Mouse (Mus musculus) embryonic facial prominence, embryonic 10.5 days (tissue): ENCODE results near the gene Mmp25. TPM values are rescaled to one million over a fixed set of nuclear protein-coding genes. Genes with fewer than 3 reads are reported as not detected.
A peak's percentile ranks its signal among the peaks of the same experiment; 100 is the strongest.

Experiments
- DNase-seq: peaks from one replicate; pipeline ENCODE4 v3.0.0-alpha.2; 2017; ENCODE audit warnings: low spot score
- H3K27ac ChIP-seq: fragments of 300-500 bp; sonication (generic); replicated peaks from 2 replicates; pipeline ENCODE4 v1.5.1; 2016; ENCODE audit warnings: mild to moderate bottlenecking
- H3K27me3 ChIP-seq: fragments of 300-500 bp; sonication (generic); replicated peaks from 2 replicates; pipeline ENCODE4 v1.6.1; 2016; ENCODE audit warnings: low read depth, mild to moderate bottlenecking; ENCODE audit not compliant: poor library complexity, severe bottlenecking
- H3K36me3 ChIP-seq: fragments of 300-500 bp; sonication (generic); replicated peaks from 2 replicates; pipeline ENCODE4 v1.6.1; 2016; ENCODE audit warnings: mild to moderate bottlenecking, moderate library complexity
- H3K4me1 ChIP-seq: fragments of 300-500 bp; sonication (generic); 2 replicates; pipeline ENCODE4 v1.6.1; 2016
- H3K4me3 ChIP-seq: fragments of 300-500 bp; sonication (generic); 2 replicates; pipeline ENCODE4 v1.5.1; 2016; ENCODE audit warnings: mild to moderate bottlenecking, moderate library complexity
- H3K9me3 ChIP-seq: fragments of 300-500 bp; sonication (generic); 2 replicates; pipeline ENCODE4 v1.6.1; 2016; ENCODE audit warnings: mild to moderate bottlenecking
- WGBS: fragments of 180-500 bp; shearing (Covaris S2); methylation state at CpG from one replicate; pipeline ENCODE4 v1.1.7; 2016; 5-methylcytosine and 5-hydroxymethylcytosine counted together
- polyA plus RNA-seq: library from polyadenylated mRNA; unstranded; fragments of >200 nt; fragmentation: Nextera tagmentation; extraction: Ambion mirVana; gene quantifications from 2 replicates; pipeline ENCODE4 v1.2.1, GENCODE M21; 2016

Gene Mmp25
- polyA plus RNA-seq, 1 experiment from 2014 or later, result 0.69 TPM

- Histone ChIP-seq H3K9me3 (no peaks in the 10 kb centered on the region), H3K27ac (no peak overlapping the region), H3K4me3 (peak overlapping the region; percentile 71), H3K4me1 (peaks cover 62% of the 10 kb centered on the region), H3K27me3 (peaks cover 64% of the 10 kb centered on the region), H3K36me3 (peaks cover 1% of the 10 kb centered on the region)
- DNase-seq, result peak; percentile 48
- WGBS, result 9% methylated on average over 15 of the region's 15 CpGs
These were observed 30.6 kb upstream of the Mmp25 start for GRCm38 (mm10) chr17:23675564-23676281.

- H3K27ac ChIP-seq, result no peak overlapping the region
- H3K9me3 ChIP-seq, result no peaks in the 10 kb centered on the region
- H3K27me3 ChIP-seq, result peaks cover 58% of the 10 kb centered on the region
- peaks cover 7% of the 10 kb centered on the region for H3K36me3 ChIP-seq
- 33% methylated on average over 5 of the region's 5 CpGs for WGBS
- DNase-seq, result no peak
- 0 out of 2 replicates have a peak overlapping the region, but pooled peaks have one; percentile 71 for H3K4me3 ChIP-seq
- H3K4me1 ChIP-seq, result peaks cover 62% of the 10 kb centered on the region
These were observed 30.1 kb upstream of the Mmp25 start for GRCm38 (mm10) chr17:23675127-23675526.

DNA sequence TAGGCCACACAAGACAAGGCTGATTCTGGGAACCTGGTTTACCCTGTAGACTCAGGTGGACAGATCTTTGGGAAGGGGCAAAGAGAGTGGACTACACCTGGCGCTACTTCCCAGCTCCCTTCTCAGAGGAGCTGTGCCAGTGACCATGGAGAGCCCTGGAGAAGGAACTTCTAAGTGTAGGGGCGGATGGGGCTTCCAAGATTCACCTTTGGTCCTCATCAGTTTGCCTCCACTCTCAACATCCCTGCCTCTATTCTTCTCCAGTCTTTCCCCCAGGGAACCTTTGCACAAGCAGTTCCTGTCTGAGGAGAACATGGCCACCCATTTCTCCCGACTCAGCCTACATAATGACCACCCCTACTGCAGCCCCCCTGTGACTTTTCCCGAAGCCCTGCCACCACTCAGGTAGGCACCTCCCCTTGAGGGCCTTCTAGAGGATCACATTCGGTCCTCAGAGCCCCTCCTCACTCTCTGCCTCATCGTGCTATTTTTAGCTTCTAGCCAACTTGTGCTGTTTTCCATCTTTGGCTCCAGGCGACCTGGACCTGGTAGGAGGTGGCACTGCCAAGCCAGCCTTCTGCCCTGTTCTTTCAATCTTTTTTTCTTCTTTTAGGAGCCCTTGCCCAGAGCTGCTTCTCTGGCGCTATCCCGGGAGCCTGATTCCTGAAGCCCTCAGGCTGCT, 29.3 kb upstream of the Mmp25 start:
- Histone ChIP-seq H3K27me3 (peaks cover 51% of the 10 kb centered on the region), H3K4me1 (peaks cover 60% of the 10 kb centered on the region), H3K36me3 (peaks cover 14% of the 10 kb centered on the region), H3K4me3 (peak overlapping the region; percentile 71), H3K9me3 (no peaks in the 10 kb centered on the region), H3K27ac (peak overlapping the region; percentile 92)
- no peak for DNase-seq
- 38% methylated on average over 9 of the region's 9 CpGs for WGBS

DNA sequence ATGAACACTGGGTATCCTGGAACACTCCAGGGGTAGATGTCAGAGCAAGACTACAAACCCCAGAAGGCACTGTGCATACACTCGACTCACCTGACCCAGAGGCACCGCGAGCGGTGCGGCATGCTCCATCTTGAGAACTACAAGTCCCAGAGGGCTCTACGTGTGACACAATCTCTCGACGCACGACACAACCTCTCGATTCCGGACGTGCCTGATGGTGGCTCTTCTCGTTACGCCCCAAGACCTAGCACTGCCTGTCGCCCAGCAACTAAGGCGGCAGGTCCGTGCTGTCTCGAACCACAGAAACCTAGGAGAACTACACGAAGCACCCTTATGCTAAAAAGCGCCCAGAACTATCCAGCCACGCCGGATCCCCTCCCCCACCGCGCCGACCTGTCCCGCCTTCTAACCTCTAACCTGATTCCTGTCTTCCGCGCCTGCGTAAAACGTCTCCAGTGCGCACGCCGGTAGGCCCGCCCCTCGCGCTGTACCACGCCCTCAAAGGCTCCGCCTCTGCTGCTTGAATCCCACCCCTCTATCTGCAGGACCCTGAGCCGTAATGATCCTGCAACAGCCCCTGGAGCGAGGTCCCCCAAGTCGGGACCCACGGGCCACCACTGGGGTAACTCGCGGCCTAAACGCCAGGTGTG, 28.5 kb upstream of the Mmp25 start, which contains the start of the genes Hcfc1r1 and Thoc6:
Hcfc1r1 (plus strand) TSS at position 173 of the 650 bp plus-strand sequence.
Thoc6 (minus strand) TSS at position 459 of the 650 bp plus-strand sequence.
- DNase-seq, result peak; percentile 94
- peaks cover 56% of the 10 kb centered on the region for H3K4me1 ChIP-seq
- peak within 1 kb of the TSS; percentile 92 for H3K27ac ChIP-seq
- peak within 1 kb of the TSS; percentile 71 for H3K4me3 ChIP-seq
- WGBS, result under 1% methylated on average over 45 of the region's 45 CpGs
- H3K36me3 ChIP-seq, result peaks cover 23% of the 10 kb centered on the region
- H3K27me3 ChIP-seq, result peaks cover 42% of the 10 kb centered on the region
- no peaks in the 10 kb centered on the region for H3K9me3 ChIP-seq

GRCm38 (mm10) chr17:23672761-23673160, 27.7 kb upstream of the Mmp25 start:
- peaks cover 34% of the 10 kb centered on the region for H3K27me3 ChIP-seq
- WGBS, result 72% methylated on average over 3 of the region's 3 CpGs
- H3K4me3 ChIP-seq, result peak overlapping the region; percentile 71
- peaks cover 55% of the 10 kb centered on the region for H3K4me1 ChIP-seq
- no peaks in the 10 kb centered on the region for H3K9me3 ChIP-seq
- DNase-seq, result no peak
- H3K27ac ChIP-seq, result no peak overlapping the region
- peaks cover 31% of the 10 kb centered on the region for H3K36me3 ChIP-seq

- Histone ChIP-seq H3K27ac (no peak overlapping the region), H3K9me3 (no peaks in the 10 kb centered on the region), H3K27me3 (peaks cover 24% of the 10 kb centered on the region), H3K4me3 (no peak overlapping the region), H3K36me3 (peaks cover 43% of the 10 kb centered on the region), H3K4me1 (peaks cover 43% of the 10 kb centered on the region)
- WGBS, result 90% methylated on average over 3 of the region's 3 CpGs
- no peak for DNase-seq
These were observed 26.4 kb upstream of the Mmp25 start for GRCm38 (mm10) chr17:23671519-23671918.

GRCm38 (mm10) chr17:23670516-23671074, 25.5 kb upstream of the Mmp25 start:
- H3K27ac ChIP-seq, result no peak overlapping the region

GRCm38 (mm10) chr17:23665511-23665910, 20.4 kb upstream of the Mmp25 start:
- no peak for DNase-seq
- WGBS, result 77% methylated on average over 14 of the region's 14 CpGs
- no peak overlapping the region for H3K4me3 ChIP-seq
- H3K36me3 ChIP-seq, result peaks cover 50% of the 10 kb centered on the region
- peaks cover 27% of the 10 kb centered on the region for H3K4me1 ChIP-seq
- no peak overlapping the region; the same call in 1 of the 2 replicates for H3K27ac ChIP-seq
- H3K27me3 ChIP-seq, result peaks cover 34% of the 10 kb centered on the region
- no peaks in the 10 kb centered on the region for H3K9me3 ChIP-seq

More at GRCm38 (mm10) chr17:23670516-23671074, 25.5 kb upstream of the Mmp25 start:
- Histone ChIP-seq H3K36me3 (peaks cover 50% of the 10 kb centered on the region), H3K9me3 (no peaks in the 10 kb centered on the region), H3K4me3 (no peak overlapping the region), H3K4me1 (peaks cover 40% of the 10 kb centered on the region), H3K27me3 (peaks cover 15% of the 10 kb centered on the region)
- DNase-seq, result no peak
- WGBS, result 85% methylated on average over 7 of the region's 7 CpGs

DNA sequence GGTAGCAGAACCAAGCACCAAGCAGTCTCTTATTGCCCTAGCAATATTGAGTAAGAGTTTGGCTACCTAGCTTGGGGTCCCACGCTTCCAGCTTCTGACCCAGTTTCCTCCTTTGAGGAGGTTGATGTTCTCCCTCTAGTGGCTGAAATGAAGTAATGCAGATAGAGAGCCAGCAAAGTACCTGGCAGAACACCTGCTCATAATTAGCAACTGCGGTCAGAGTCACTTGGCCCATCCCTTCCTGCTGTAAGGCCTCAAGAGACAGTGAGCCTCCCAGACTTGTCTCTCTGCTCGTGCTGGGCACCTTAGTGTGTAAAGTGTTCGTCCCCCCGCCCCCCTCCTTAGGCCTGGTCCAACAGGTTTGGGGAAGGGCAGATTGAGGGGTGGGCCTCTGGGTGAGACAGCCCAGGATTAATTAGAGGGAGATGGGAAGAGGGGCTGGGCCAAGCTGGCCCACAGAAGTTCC, 19.5 kb upstream of the Mmp25 start:
- Histone ChIP-seq H3K4me3 (no peak overlapping the region), H3K27me3 (peaks cover 43% of the 10 kb centered on the region), H3K4me1 (peaks cover 30% of the 10 kb centered on the region), H3K9me3 (no peaks in the 10 kb centered on the region), H3K27ac (no peak overlapping the region), H3K36me3 (peaks cover 41% of the 10 kb centered on the region)
- peak; percentile 51 for DNase-seq
- 10% methylated on average over 5 of the region's 5 CpGs for WGBS

GRCm38 (mm10) chr17:23661526-23661925, 16.4 kb upstream of the Mmp25 start:
- WGBS, result 4% methylated on average over 9 of the region's 9 CpGs
- peaks cover 30% of the 10 kb centered on the region for H3K4me1 ChIP-seq
- H3K9me3 ChIP-seq, result no peaks in the 10 kb centered on the region
- no peak overlapping the region for H3K27ac ChIP-seq
- H3K27me3 ChIP-seq, result peaks cover 52% of the 10 kb centered on the region
- peaks cover 10% of the 10 kb centered on the region for H3K36me3 ChIP-seq
- H3K4me3 ChIP-seq, result no peak overlapping the region
- DNase-seq, result peak; percentile 50

DNA sequence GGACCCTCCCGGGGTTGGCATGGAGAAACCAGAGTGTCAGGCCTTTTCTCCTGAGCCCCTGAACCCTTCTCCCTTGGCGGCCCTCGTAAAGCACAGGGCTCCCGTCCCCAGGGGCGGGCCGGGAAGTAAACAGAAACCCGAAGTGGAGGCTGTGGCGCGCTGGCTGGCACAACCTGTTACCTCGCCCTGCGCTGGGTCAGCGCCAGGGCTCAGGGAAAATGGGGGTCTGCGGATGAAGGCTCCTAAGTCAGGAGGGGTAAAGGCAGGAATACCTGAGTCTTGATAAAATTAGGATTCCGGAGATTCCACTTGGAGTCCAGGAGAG, 15.8 kb upstream of the Mmp25 start:
- Histone ChIP-seq H3K27me3 (peaks cover 52% of the 10 kb centered on the region), H3K4me3 (peak overlapping the region; percentile 38), H3K27ac (no peak overlapping the region), H3K4me1 (peaks cover 26% of the 10 kb centered on the region), H3K9me3 (no peaks in the 10 kb centered on the region), H3K36me3 (0 out of 2 replicates have a peak, but pooled peaks cover 4% of the 10 kb centered on the region)
- no peak for DNase-seq
- WGBS, result 4% methylated on average over 14 of the region's 14 CpGs
